Mouse (Mus musculus) gastrocnemius, postnatal 4 days (tissue): ENCODE data around the gene Nup188. TPM values are rescaled to one million over a fixed set of nuclear protein-coding genes. Genes with fewer than 3 reads are reported as not detected.

Source experiments
- DNase-seq, 2 experiments: peaks; one replicate each; pipeline ENCODE4 v3.0.0; 2021 to 2022; ENCODE audit warnings: low spot score in 2 of 2, mixed read lengths in 2 of 2
- total RNA-seq, 2 experiments: library from RNA; stranded (reverse); gene quantifications; 2 replicates each; pipeline ENCODE4 v1.2.3; 2021

The Nup188 gene
- total RNA-seq, 2 experiments from 2014 or later: 32.7 to 34.2 TPM

DNA sequence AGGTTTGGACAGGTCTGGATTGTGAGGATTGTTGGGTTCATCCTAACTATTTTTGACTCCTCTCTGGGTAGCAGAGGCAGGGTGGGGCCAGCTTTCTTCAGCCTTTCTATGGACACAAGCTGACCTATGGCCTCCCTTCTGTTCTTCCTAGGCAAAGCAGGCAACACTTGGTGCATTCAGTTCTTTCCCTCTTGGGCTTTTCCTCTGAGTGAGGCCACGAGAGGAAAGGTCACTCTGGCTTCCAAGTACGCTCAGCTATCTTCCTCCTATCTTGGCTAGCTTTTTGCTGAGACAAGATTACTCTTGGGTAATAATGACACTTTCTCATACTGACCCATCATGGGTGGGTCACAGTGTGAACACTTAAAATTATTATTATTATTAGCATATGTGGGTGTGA is 3.0 kb upstream of the Nup188 start:
- DNase-seq: no peak

- no peak for DNase-seq
Measured at GRCm38 (mm10) chr2:30285004-30285403, 1.2 kb upstream of the Nup188 start.

- peak in 1 of 2 experiments; percentile 25 for DNase-seq
Measured at GRCm38 (mm10) chr2:30285416-30286181, 598 bp upstream of the Nup188 start.

DNA sequence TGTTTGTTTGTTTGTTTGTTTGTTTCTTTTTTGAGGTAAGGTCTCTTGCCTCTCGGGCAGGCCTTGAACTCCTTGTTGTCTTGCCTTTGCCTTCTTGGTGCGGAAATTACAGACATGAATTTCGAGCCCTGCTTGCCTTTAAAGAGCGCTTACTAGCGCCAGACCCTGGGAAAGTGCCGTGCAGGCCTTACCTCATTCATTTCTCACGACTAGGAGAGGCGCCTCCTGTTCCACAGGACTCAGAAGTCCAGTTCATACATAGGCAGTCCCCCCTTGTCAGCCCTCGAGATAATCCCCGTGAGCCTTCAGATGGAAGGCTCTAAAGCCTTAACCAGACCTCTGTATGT is 803 bp downstream of the Nup188 start:
- DNase-seq: no peak

DNA sequence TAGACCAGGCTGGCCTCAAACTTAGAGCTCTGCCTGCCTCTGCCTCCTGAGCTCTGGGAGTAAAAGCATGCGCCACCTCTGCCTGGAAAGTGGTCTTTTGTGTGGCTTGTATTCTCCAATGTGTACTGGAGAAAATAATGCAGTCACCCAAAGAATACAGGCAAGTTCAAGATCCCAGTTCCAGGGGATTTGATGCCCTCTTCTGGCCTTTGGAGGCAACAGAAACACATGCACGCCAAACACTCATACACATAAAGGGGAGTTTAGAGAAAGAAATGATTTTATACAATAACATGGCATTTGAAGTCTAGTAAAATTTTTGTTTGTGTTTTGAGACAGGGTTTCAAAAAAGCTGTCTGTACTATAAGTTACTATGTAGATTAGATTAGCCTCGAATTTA is 13.3 kb downstream of the Nup188 start:
- DNase-seq: no peak

GRCm38 (mm10) chr2:30299966-30300365 is 13.8 kb downstream of the Nup188 start:
- DNase-seq: no peak

GRCm38 (mm10) chr2:30306087-30306486 is 19.9 kb downstream of the Nup188 start:
- no peak for DNase-seq

DNA sequence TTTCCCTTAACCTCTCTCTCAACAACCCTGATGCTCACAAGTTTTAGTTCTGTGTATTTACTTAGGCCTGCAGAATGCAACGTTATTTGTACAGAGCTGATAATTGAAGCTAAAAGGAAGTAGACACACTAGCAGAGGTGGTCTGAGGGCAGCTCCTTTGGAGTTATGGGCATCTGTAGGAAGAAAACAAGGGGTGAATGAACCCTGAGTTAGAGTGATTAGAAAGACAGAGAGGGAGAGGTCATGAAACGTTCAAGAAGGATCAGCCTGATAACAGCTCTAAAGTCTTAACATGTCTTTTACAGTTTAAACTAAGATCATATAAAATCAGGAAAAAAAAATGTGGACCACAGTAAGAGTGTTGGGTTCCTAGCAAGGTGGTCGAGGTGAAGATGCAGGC is 23.2 kb downstream of the Nup188 start:
- no peak for DNase-seq

DNA sequence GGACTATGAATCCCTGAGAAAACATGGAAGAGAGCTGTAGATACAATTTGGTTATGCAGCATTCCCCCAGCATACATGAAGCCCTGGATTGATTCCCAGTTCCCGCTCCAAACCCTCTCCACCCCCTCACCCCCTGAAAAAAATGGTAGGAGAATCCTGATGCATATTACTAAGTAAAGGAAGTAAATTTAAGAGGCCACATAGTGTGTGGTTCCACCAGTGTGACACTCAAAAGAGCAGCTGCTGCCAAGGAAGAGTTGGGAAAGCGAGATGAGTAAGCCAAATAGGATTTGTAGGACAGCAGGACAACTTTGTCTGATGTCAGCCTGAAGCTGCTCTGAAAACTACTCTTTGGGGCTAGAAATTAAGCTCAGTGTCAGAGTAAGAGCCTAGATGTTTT is 25.3 kb downstream of the Nup188 start:
- no peak for DNase-seq

GRCm38 (mm10) chr2:30316136-30316535 is 29.9 kb downstream of the Nup188 start:
- DNase-seq: no peak

DNA sequence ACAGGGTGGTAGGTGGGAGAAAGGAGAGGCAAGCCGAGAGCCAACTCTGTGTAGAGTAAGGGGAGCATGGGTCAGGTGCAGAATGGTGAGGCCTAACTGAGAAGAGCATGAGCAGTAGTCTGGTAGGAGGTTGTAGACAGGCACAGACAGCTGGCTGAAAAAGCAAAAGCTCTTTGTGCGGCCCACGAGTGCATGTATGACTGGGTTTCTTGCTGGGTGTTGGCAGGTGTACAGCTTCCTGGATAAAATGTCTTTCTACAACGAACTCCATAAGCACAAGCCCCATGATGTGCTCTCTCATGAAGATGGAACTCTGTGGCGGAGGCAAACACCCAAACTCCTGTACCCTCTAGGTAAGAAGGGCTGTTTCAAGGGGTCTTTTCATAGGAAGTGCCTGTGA is 30.8 kb downstream of the Nup188 start:
- no peak for DNase-seq

DNA sequence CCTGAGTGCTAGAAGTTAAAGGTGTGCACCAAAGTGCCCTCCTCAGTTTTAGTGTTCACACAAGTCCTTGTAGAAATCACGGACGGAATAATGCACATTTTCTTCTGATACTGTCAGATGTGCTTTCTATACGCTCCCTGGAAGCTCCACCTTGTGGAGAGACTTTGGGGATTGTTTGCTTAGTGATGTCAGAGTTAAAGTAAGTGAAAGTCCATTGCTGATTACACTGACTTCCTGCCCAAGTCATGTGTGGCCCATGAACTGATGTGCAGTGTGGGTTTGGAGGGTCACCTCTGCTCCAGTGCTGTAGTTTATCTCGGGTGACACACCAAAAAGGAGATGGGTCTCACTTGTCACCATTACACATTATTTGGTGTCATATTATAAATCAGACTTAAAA is 33.1 kb downstream of the Nup188 start:
- DNase-seq: no peak

- no peak for DNase-seq
Measured at GRCm38 (mm10) chr2:30323111-30323510, 36.9 kb downstream of the Nup188 start.

DNA sequence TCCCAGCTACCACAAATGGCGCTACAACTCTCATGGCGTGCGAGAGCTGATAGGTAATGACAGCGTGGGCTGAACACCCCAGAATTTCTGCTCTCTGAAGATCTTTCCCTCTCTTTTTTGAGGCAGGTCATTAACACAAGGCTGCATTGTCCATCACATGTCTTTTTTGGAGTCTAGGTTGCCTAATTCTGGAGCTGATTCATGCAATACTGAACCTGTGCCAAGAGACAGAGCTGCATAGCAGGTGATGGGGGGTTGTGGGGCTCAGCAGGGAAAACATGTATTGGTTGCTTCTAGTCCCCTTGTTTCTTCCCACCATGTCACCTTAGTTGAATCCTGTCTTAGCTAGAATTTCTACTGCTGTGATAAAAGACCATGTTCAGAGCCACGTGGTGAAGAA is 39.1 kb downstream of the Nup188 start:
- no peak for DNase-seq

DNA sequence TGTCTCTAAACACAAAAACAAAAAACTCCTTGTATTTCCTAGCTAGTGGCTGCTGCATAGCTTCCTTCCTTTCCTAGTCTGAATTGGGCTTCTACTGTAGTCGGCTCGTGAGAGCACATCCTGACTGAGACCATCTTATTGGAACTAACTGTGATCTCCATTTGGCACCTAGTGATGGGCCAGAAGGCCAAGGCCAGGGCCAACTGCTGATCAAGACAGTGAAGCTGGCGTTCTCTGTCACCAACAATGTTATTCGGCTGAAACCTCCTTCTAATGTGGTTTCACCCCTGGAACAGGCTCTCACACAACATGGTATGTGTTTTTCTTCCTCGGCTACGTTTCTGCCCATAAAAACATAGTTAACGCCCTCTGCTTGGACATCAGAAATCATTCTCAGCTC is 41.1 kb downstream of the Nup188 start:
- DNase-seq: no peak

DNA sequence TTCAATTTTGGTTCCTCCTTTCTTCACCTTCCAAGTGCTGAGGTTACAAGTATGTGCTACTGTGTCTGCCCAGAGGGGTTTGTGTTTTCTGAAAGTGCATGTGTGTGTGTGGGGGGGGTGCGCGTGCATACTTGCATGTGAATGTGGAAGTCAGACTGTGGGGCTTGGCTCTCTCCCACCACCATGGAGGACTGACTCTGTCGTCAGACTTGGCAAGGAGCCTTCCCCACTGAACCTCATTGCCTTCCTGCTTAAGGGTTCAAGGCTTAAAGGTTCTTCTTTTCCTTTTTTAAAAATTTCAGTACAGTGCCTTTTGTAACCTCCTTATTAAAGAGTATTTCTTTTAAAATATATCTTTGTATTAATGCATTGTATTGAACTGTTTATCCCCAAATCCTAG is 42.6 kb downstream of the Nup188 start:
- DNase-seq: no peak

GRCm38 (mm10) chr2:30335324-30335723 is 49.1 kb downstream of the Nup188 start:
- DNase-seq: no peak

GRCm38 (mm10) chr2:30336174-30336915 is 50.1 kb downstream of the Nup188 start:
- no peak for DNase-seq

DNA sequence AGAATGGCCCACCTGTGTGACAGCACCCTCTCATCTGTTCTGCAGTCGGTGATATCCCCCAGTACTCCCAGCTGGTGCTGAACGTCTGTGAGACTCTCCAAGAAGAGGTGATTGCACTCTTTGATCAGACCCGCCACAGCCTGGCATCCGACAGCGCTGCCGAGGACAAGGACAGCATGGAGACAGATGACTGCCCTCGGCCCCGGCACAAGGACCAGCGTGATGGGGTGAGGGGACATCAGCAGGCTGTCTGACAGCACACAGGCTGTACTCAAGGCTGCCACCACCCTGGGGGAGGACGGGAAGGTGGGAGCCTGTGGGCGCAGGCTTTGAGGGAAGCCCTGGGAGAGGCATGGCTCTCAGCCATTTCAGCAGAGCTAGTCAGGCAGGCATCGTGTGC is 51.0 kb downstream of the Nup188 start:
- no peak for DNase-seq

GRCm38 (mm10) chr2:30342061-30342460 is 55.9 kb downstream of the Nup188 start:
- no peak for DNase-seq

DNA sequence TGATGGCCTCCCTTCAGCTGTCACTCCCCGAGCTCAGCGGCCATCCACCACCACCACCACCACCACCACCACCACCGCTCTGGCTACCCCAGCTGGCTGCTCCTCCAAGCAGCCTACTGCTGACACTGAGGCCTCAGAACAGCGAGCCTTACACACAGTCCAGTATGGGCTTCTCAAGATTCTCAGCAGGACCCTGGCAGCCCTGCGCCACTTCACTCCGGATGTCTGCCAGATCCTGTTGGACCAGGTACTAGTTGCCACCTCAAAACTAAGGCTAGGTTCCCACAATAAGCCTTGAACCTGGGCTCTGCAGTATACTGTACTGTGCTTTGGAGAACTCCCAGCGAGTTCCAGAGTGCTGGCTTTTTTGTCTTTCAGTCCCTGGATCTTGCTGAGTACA is 56.3 kb downstream of the Nup188 start:
- no peak for DNase-seq

DNA sequence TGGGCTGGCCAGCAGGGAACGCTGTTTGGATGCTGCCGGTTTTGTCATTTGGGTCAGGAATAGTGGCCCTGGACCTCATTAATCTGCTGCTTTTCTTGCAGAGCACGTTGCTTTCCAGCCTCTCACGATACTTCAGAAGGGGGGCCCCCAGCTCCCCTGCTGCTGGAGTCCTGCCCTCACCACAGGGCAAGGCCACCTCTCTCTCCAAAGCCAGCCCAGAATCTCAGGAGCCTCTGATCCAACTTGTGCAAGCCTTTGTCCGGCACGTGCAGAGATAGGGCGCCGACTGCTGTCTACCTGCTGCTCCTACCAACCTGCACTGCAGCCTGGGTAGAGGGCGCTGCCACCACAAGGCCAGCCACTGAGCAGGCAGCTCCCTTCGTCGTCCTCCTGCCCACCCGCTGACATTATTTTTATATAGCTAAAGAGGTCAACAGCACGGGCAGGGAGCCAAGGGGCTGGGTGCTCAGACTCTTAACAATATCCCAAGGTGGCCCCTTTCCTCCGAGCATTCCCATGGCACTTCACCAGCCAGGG is 57.5 kb downstream of the Nup188 start:
- no peak for DNase-seq
